8 mouse cellular contexts compared by ENCODE assay signal in genomic region chr11:57827915-57828545, GRCm38 (mm10). TPM values are rescaled to one million over a fixed set of nuclear protein-coding genes. Genes with fewer than 3 reads are reported as not detected.
DNase-seq lines count a peak whose midpoint lies in the region; ATAC-seq and TF ChIP-seq lines count a peak whose summit lies in the region.

No protein-coding gene starts in this region.

- TF ChIP-seq CTCF in liver, postnatal 0 days (IDR thresholded peaks at IDR 0.05; ENCODE audit: low read depth) = no peak

- peaks cover 61% of the 10 kb centered on the region for H3K27me3 ChIP-seq in hindbrain, embryonic 11.5 days (ENCODE audit: control insufficient read depth, insufficient read depth, low read length)
- peaks cover 69% of the 10 kb centered on the region for H3K27me3 ChIP-seq in liver, postnatal 0 days (ENCODE audit: insufficient read depth, low read length)

- H3K9ac ChIP-seq in hindbrain, embryonic 11.5 days (ENCODE audit: low read depth, low read length) = no peak overlapping the region
- H3K9ac ChIP-seq in liver, postnatal 0 days (replicated peaks) = no peak overlapping the region

- H3K4me2 ChIP-seq in hindbrain, embryonic 11.5 days (replicated peaks; ENCODE audit: low read depth, low read length) = peak overlapping the region; percentile 36
- H3K4me2 ChIP-seq in liver, postnatal 0 days (ENCODE audit: low read depth, low read length) = peak overlapping the region; percentile 61

- no peak overlapping the region for H3K27ac ChIP-seq in hindbrain, embryonic 11.5 days (ENCODE audit: low read depth, low read length)
- no peak overlapping the region for H3K27ac ChIP-seq in liver, postnatal 0 days (ENCODE audit: low read depth)

- no peak for ATAC-seq in hindbrain, embryonic 11.5 days (ENCODE audit: low FRiP score)
- no peak for ATAC-seq in liver, postnatal 0 days

- no peaks in the 10 kb centered on the region for H3K36me3 ChIP-seq in hindbrain, embryonic 11.5 days (ENCODE audit: control insufficient read depth, insufficient read depth, low read length)
- H3K36me3 ChIP-seq in liver, postnatal 0 days (replicated peaks; ENCODE audit: insufficient read depth, low read length) = no peaks in the 10 kb centered on the region

- peak overlapping the region; percentile 20 for H3K4me3 ChIP-seq in hindbrain, embryonic 11.5 days (ENCODE audit: low read depth, low read length)
- peak overlapping the region; percentile 26; the same call in 1 of the 2 replicates for H3K4me3 ChIP-seq in liver, postnatal 0 days (ENCODE audit: low read depth, low read length)

- WGBS in hindbrain, embryonic 11.5 days = under 1% methylated on average over 33 of the region's 33 CpGs
- whole genome bisulfite sequencing in liver, postnatal 0 days (ENCODE audit: insufficient replicate concordance) = 3% methylated on average over 33 of the region's 33 CpGs

- peaks cover 5% of the 10 kb centered on the region; the same call in 1 of the 2 replicates for H3K4me1 ChIP-seq in hindbrain, embryonic 11.5 days (replicated peaks; ENCODE audit: control insufficient read depth, insufficient read depth, low read length)
- peaks cover 7% of the 10 kb centered on the region for H3K4me1 ChIP-seq in liver, postnatal 0 days (ENCODE audit: insufficient read depth)

- no peak for TF ChIP-seq EP300 in liver, postnatal 0 days (IDR thresholded peaks at IDR 0.05; ENCODE audit: low read depth)

- no peaks in the 10 kb centered on the region for H3K9me3 ChIP-seq in hindbrain, embryonic 11.5 days (ENCODE audit: control insufficient read depth, low read length)
- H3K9me3 ChIP-seq in liver, postnatal 0 days (ENCODE audit: low read length) = no peaks in the 10 kb centered on the region

- peak; percentile 9 for DNase-seq in kidney, adult 18-20 months
- no peak for DNase-seq in kidney, adult 11 months
- DNase-seq in embryo, embryonic 10.5 days (ENCODE audit: low spot score) = peak; percentile 69
- peak; percentile 69 for DNase-seq in hindbrain, embryonic 11.5 days (ENCODE audit: low spot score)
- DNase-seq in liver, postnatal 0 days = no peak
- DNase-seq in thymus, postnatal 4 days = peak; percentile 52
- no peak for DNase-seq in c-Kit-positive CD71-positive TER-119-positive erythroid progenitor cells, embryonic 14.5 days (ENCODE audit: low spot score)
- no peak for DNase-seq in gastrocnemius, postnatal 10 days

RNA-seq across cellular contexts. Expression of gene Hand1, which starts 4.6 kb away (rescaled TPM):
- polyA plus RNA-seq in hindbrain, embryonic 11.5 days (2014; fragmentation: Nextera tagmentation; extraction: Ambion mirVana) = 0.21 TPM in 1 of 2 replicates, not detected in the other
- 0.07 TPM in 1 of 2 replicates, not detected in the other for polyA plus RNA-seq in liver, postnatal 0 days (2015; fragmentation: Nextera tagmentation; extraction: Ambion mirVana)
- not detected for total RNA-seq in gastrocnemius, postnatal 10 days (2021)

RNA-seq across cellular contexts. Expression of gene Sap30l, which starts 26.6 kb away (rescaled TPM):
- polyA plus RNA-seq in hindbrain, embryonic 11.5 days (2014; fragmentation: Nextera tagmentation; extraction: Ambion mirVana) = 11.8 and 14.3 TPM in 2 replicates
- polyA plus RNA-seq in liver, postnatal 0 days (2015; fragmentation: Nextera tagmentation; extraction: Ambion mirVana) = 5.8 and 7.1 TPM in 2 replicates
- 10 to 100 TPM; 28.2 to 29.8 TPM for total RNA-seq in gastrocnemius, postnatal 10 days (2021)

Comparison
In these comparisons a context has a peak if more than half of its experiments do, and no peak if none do; other contexts are left out.
1. DNase-seq: peak in kidney, adult 18-20 months (single experiment), embryo, embryonic 10.5 days (single experiment), hindbrain, embryonic 11.5 days (single experiment) and thymus, postnatal 4 days (single experiment); none in kidney, adult 11 months (single experiment), liver, postnatal 0 days (single experiment), c-Kit-positive CD71-positive TER-119-positive erythroid progenitor cells, embryonic 14.5 days (single experiment) and gastrocnemius, postnatal 10 days (single experiment).